Mouse (Mus musculus): ENCODE data around the gene H2-T23.

- TF ChIP-seq TAL1 (IDR thresholded peaks at IDR 0.05; ENCODE audit: low read length) (no peak), GATA1 (IDR thresholded peaks at IDR 0.05; ENCODE audit: low read length) (no peak)
These were observed 28.2 kb upstream of the H2-T23 start for GRCm38 (mm10) chr17:36060829-36061228.
